Mouse (Mus musculus) cortical plate, adult 2 months (tissue): ENCODE data around the gene Grin2d.

Experiments used
- CTCF ChIP-seq: fragments of 200-500 bp; IDR thresholded peaks from 2 replicates; pipeline ENCODE4 v1.5.1; 2011; ENCODE audit warnings: mild to moderate bottlenecking, control low read depth, low read length; ENCODE audit not compliant: insufficient read depth; ENCODE audit errors: extremely low read depth
- POLR2A ChIP-seq: fragments of 200-500 bp; IDR thresholded peaks from 2 replicates; pipeline ENCODE4 v1.6.1; 2011; ENCODE audit warnings: mild to moderate bottlenecking, low read length, control low read depth; ENCODE audit not compliant: insufficient read depth; ENCODE audit errors: extremely low read depth

GRCm38 (mm10) chr7:45808471-45808870 lies 69.7 kb downstream of the Grin2d start:
- TF ChIP-seq CTCF (no peak), POLR2A (no peak)
